Mouse (Mus musculus): ENCODE measurements around the gene Ccdc85a.
A peak's percentile ranks its signal among the peaks of the same experiment; 100 is the strongest.
"Not testable (repeated sequence)": the region's sequence is repeated elsewhere in the genome, so short reads cannot be mapped to it uniquely, and the experiment has no call there.

The Ccdc85a gene

GRCm38 (mm10) chr11:28422451-28423231 is 161.5 kb downstream of the Ccdc85a start:
- DNase-seq (ENCODE audit: low spot score) = no peak

DNA sequence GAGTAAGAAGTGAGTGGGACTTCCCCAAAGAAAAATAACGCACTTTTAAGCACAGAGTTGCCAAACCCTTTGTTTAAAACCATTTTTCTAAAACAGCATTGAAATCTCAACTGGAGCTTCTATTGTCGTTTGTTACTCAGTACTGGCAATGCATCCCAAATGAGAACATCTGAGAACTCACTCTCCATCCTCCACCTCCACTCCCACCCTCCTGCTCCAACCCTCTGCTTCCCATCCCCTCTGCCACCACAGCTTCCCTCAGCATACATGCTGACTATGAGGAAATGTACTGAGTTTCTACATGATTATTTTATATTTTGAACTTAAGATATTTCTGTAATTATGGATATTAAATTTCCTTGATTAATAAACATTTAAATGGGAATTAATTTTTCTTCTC is 168.3 kb downstream of the Ccdc85a start:
- DNase-seq (ENCODE audit: low spot score) = no peak

- not testable (repeated sequence) for DNase-seq (ENCODE audit: low spot score)
Measured at GRCm38 (mm10) chr11:28409880-28410279, 174.2 kb downstream of the Ccdc85a start.

DNA sequence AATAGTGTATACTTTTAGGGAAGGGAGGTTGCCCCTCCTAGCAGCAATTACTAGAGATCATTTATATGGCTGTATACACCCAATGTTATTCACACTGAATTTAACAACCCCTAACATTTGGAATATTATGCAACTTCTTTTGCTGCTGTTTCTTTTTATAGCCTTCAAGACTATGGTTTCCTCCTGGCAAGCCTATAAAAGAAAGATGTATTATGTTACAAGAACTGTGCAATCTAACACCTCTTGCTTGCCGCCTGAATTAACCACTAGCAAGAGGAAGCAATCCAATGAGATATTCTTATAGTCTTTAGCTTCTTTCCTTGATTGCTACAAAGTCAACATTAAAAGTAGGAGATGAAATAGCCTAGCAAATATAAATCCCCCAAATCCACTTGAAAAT is 187.0 kb downstream of the Ccdc85a start:
- no peak for DNase-seq (ENCODE audit: low spot score)

- DNase-seq (ENCODE audit: low spot score) = no peak
Measured at GRCm38 (mm10) chr11:28375891-28376290, 208.2 kb downstream of the Ccdc85a start.

DNA sequence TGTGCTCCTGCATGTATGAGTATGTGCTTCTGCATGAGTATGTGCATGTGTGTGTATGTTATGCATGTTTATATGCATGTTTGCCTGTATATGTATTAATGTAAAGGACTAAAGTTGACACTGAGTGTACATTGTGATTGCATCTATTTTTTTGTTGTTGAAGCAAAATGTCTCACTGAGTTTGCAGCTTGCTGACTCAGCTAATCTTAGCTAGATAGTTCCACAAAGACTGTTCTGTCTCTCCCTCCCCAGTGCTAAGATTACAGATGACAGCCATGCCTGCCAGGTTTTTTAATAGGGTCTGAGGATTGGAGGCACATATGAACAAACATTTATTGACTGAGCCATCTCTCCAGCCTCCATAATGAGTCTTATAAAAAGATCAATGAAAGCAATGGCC is 209.5 kb downstream of the Ccdc85a start:
- DNase-seq (ENCODE audit: low spot score) = no peak

DNA sequence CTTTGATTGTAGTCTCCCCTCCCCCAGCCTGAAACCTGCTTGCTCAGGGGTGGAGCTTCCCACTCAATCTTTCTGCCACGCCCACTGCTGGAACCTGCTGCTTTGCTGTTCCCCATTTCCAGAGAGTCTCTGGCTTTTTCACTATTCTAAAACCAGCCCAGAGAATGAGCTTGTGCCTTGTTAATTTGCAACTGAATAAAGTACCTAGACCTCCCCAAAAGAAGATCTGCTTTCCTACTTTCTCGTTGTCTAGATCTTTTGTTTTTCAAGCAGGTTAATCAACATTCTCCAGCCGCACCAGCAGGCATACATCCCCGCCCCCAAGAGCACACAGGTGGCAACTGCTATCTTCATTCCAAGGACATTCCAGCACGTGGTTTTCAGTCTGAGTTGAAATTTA is 212.7 kb downstream of the Ccdc85a start:
- not testable (repeated sequence) for DNase-seq (ENCODE audit: low spot score)

- no peak for DNase-seq (ENCODE audit: low spot score)
Measured at GRCm38 (mm10) chr11:28365929-28366244, 218.2 kb downstream of the Ccdc85a start.

GRCm38 (mm10) chr11:28365209-28365928 is 218.8 kb downstream of the Ccdc85a start:
- DNase-seq (ENCODE audit: low spot score) = peak; percentile 42

DNA sequence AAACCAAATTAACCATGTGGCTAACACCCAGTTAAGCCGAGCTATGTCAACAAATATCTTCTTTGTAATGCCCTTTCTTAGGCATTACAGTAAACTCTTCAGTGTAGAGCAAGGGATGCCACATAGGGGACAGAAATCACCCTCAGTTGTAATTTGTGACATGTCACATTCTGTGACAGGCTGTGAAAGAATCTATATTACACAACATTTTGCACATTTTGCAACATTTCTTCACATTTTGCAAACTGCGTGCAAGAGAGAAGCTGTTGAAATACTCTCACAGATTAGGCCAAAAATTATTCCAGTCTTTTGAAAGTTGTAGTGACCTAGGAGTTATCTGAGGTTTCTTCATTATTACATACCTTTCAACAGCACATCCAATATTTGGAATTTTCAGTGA is 240.7 kb downstream of the Ccdc85a start:
- DNase-seq (ENCODE audit: low spot score) = no peak

- DNase-seq (ENCODE audit: low spot score) = no peak
Measured at GRCm38 (mm10) chr11:28341887-28342286, 242.2 kb downstream of the Ccdc85a start.

DNA sequence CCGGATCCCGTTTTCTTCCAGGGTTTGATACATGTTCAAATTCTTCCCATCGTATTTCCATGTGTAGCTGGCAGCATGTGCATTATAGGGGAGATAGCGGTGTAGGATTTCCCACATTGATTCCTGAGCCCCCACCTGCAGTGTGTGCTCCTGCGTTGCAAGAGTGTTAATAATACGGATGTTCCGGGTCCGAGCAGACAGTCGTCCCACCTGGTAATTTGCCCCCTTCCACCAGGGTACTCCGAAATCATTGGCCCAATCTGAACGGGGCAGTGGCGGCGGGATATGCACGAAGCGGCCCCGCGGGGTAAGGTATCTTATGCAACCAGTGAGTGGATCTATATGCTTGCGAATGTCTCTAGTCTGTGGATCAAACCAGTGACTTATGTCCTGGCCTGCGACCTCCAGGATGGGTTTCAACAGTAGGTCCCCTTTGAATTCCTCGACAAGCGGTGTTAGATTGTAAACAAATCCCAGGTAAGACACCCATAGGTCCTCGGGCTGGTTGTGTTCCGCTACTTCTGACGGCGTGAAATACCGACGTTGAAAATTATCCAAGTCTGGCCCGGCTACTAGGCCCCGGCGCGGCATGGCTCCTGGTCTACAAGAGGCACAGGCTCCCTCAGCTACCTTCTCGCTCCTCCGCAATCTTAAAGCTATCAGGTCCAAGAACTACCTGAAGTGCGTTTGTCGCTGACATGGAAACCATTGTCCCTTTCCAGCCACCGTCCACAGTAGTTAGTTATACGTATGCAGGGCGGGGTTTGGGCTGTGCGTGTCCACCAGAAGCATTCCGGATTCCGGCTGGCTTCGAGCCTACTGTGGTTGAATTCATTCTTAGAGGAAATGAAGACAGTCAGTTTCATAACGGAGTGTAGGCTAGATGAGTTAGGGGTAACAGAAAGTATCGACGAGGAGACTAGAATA is 244.6 kb downstream of the Ccdc85a start, which contains the start of gene Gm6685:
Gene Gm6685 (minus strand): TSS at position 644 of the 927 bp plus-strand sequence.
- not testable (repeated sequence) for DNase-seq (ENCODE audit: low spot score)
